Mouse (Mus musculus) liver, embryonic 16.5 days (tissue): ENCODE results near the gene Aox2. TPM values are rescaled to one million over a fixed set of nuclear protein-coding genes. Genes with fewer than 3 reads are reported as not detected.

Experiments used
- ATAC-seq: fragments of 200-750 bp; cut with Nextera tagmentation; 2 replicates; pipeline ENCODE4 v1.8.0; 2017; ENCODE audit warnings: low read depth, mild to moderate bottlenecking, moderate number of reproducible peaks, moderate library complexity
- H3K27ac ChIP-seq: fragments of 300-500 bp; sonication (generic); 2 replicates; pipeline ENCODE4 v1.5.1; 2014; ENCODE audit warnings: mild to moderate bottlenecking, low read length
- H3K27me3 ChIP-seq: fragments of 300-500 bp; sonication (generic); 2 replicates; pipeline ENCODE4 v1.6.1; 2014; ENCODE audit warnings: low read depth, low read length, mixed read lengths; ENCODE audit not compliant: control insufficient read depth, insufficient read depth
- H3K36me3 ChIP-seq: fragments of 300-500 bp; sonication (generic); 2 replicates; pipeline ENCODE4 v1.6.1; 2014; ENCODE audit warnings: mild to moderate bottlenecking; ENCODE audit not compliant: control insufficient read depth, insufficient read depth
- H3K4me1 ChIP-seq: fragments of 300-500 bp; sonication (generic); 2 replicates; pipeline ENCODE4 v1.6.1; 2014; ENCODE audit warnings: low read depth, low read length, mixed read lengths; ENCODE audit not compliant: control insufficient read depth
- H3K4me2 ChIP-seq: fragments of 300-500 bp; sonication (generic); 2 replicates; pipeline ENCODE4 v1.6.1; 2014; ENCODE audit warnings: low read depth, low read length, mixed read lengths
- H3K4me3 ChIP-seq: fragments of 300-500 bp; sonication (generic); 2 replicates; pipeline ENCODE4 v1.5.1; 2014; ENCODE audit warnings: low read depth, mild to moderate bottlenecking, low read length
- H3K9ac ChIP-seq: fragments of 300-500 bp; sonication (generic); 2 replicates; pipeline ENCODE4 v1.6.1; 2014; ENCODE audit warnings: low read depth, low read length
- H3K9me3 ChIP-seq: fragments of 300-500 bp; sonication (generic); replicated peaks from 2 replicates; pipeline ENCODE4 v1.6.1; 2016; ENCODE audit warnings: low read length; ENCODE audit not compliant: control insufficient read depth
- WGBS: fragments of 180-500 bp; shearing (Covaris S2); extraction: QIAGEN DNeasy Blood & Tissue Kit; methylation state at CpG from one replicate; pipeline ENCODE4 v1.1.7; 2014; ENCODE audit not compliant: insufficient replicate concordance; 5-methylcytosine and 5-hydroxymethylcytosine counted together
- polyA plus RNA-seq: library from polyadenylated mRNA; unstranded; fragments of >200 nt; fragmentation: Nextera tagmentation; extraction: Ambion mirVana; gene quantifications from 2 replicates; pipeline ENCODE4 v1.2.1, GENCODE M21; 2015

Aox2 gene
- polyA plus RNA-seq, 1 experiment from 2014 or later, result not detected

- Histone ChIP-seq H3K9ac (no peak overlapping the region), H3K4me1 (no peaks in the 10 kb centered on the region), H3K4me3 (no peak overlapping the region), H3K36me3 (no peaks in the 10 kb centered on the region), H3K4me2 (no peak overlapping the region), H3K9me3 (no peaks in the 10 kb centered on the region), H3K27me3 (no peaks in the 10 kb centered on the region), H3K27ac (no peak overlapping the region)
- ATAC-seq, result no peak
- 69% methylated on average over 4 of the region's 4 CpGs for WGBS
These were observed 2.3 kb downstream of the Aox2 start for GRCm38 (mm10) chr1:58280381-58280780.

DNA sequence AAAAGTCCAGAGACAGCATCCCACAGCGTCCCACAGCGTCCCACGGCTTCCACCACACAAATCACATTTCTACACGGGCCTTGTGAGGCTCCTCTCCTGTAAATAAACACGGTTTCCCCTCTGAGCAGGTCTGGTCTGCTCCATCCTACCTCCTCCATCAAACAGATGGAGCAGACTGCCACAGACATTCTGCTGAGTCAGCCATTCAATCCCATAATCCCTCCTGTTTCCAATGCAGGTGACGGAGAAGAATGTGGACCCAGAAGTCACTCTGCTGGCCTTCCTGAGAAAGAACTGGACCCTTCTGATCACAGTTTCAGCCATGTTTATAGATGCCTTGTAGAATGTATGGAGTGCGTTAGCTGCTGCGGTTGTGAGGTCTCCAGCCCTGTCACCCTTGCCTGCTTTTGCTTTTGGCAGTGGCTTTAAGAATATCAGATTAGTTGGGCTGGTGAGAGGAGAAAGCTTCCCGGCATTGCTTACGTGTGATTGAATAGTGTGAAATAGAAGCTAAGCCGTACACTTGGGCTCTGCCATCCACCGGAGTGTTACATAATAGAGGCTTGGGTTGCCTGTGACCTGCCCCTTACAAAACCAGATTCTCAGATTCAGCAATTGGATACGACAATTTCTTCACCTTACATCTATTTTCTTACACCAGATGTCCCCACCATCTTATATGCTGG, 3.0 kb downstream of the Aox2 start:
- Histone ChIP-seq H3K4me3 (no peak overlapping the region), H3K9ac (no peak overlapping the region), H3K4me1 (no peaks in the 10 kb centered on the region), H3K9me3 (no peaks in the 10 kb centered on the region), H3K36me3 (no peaks in the 10 kb centered on the region), H3K4me2 (no peak overlapping the region), H3K27me3 (no peaks in the 10 kb centered on the region), H3K27ac (no peak overlapping the region)
- 66% methylated on average over 13 of the region's 13 CpGs for WGBS
- no peak for ATAC-seq

DNA sequence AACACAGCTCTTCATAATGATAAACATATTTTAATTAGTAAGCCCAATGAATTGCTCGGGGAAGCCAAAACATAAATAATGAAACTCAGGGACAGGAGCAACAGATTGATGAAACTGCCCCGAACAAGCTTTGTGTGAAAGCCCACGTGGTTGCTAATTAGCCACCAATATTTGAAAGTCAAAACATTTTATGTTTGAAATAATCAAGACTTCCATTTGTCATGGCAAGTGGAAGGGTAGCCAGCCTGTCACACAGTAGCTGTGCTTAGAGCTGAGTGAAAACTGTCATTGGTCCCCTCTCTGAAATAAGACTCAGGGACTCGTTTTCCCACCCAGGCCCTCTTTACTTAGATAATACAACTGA, 3.5 kb downstream of the Aox2 start:
- Histone ChIP-seq H3K27ac (no peak overlapping the region), H3K4me1 (no peaks in the 10 kb centered on the region), H3K4me3 (no peak overlapping the region), H3K36me3 (no peaks in the 10 kb centered on the region), H3K9ac (no peak overlapping the region), H3K4me2 (no peak overlapping the region), H3K9me3 (no peaks in the 10 kb centered on the region), H3K27me3 (no peaks in the 10 kb centered on the region)
- no peak for ATAC-seq
- 63% methylated on average over 4 of the region's 4 CpGs for WGBS

- Histone ChIP-seq H3K4me1 (no peaks in the 10 kb centered on the region), H3K9me3 (no peaks in the 10 kb centered on the region), H3K27me3 (no peaks in the 10 kb centered on the region), H3K4me2 (no peak overlapping the region), H3K36me3 (no peaks in the 10 kb centered on the region), H3K4me3 (no peak overlapping the region), H3K9ac (no peak overlapping the region), H3K27ac (no peak overlapping the region)
- no peak for ATAC-seq
- WGBS, result 47% methylated on average over 7 of the region's 7 CpGs
These were observed 6.4 kb downstream of the Aox2 start for GRCm38 (mm10) chr1:58284505-58284904.

GRCm38 (mm10) chr1:58288091-58288490, 10.0 kb downstream of the Aox2 start:
- no peaks in the 10 kb centered on the region for H3K36me3 ChIP-seq
- no peak overlapping the region for H3K27ac ChIP-seq
- no peak for ATAC-seq
- no peaks in the 10 kb centered on the region for H3K4me1 ChIP-seq
- no peak overlapping the region for H3K9ac ChIP-seq
- H3K4me3 ChIP-seq, result no peak overlapping the region
- H3K9me3 ChIP-seq, result no peaks in the 10 kb centered on the region
- WGBS, result 55% methylated on average over 3 of the region's 3 CpGs
- no peaks in the 10 kb centered on the region for H3K27me3 ChIP-seq
- no peak overlapping the region for H3K4me2 ChIP-seq

DNA sequence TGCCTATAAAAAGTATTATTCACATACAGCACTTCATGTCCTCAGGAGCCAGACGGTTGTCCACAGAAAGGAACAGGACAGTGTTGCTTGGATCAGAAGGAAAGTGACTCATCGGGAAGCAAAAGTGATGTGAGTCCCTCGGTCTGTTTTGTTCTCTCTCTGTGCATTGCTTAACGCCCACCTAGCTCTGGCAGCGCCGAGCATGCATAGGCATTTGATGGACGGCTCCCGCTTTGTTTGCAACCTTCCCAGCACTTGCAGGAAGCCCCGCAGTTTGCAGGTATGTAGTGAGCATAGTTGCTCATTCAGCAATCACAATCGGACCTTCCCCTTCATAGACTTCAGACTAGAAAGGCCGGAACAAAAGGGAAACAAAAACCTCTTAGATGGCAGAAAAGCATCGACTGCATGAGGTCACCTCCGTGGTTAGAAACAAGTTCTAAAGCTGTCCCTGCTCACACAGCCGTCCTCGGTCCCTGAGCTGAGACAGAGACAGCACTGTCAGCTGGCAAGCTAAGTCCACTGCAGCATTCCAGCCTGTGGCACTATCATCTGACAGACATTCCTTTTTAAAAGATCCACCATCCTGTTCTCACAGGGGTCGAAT, 11.8 kb downstream of the Aox2 start:
- no peaks in the 10 kb centered on the region for H3K36me3 ChIP-seq
- no peak overlapping the region for H3K9ac ChIP-seq
- no peak overlapping the region for H3K4me3 ChIP-seq
- no peak overlapping the region for H3K4me2 ChIP-seq
- no peak for ATAC-seq
- no peaks in the 10 kb centered on the region for H3K27me3 ChIP-seq
- WGBS, result 37% methylated on average over 16 of the region's 16 CpGs
- H3K9me3 ChIP-seq, result no peaks in the 10 kb centered on the region
- H3K27ac ChIP-seq, result no peak overlapping the region
- no peaks in the 10 kb centered on the region for H3K4me1 ChIP-seq

DNA sequence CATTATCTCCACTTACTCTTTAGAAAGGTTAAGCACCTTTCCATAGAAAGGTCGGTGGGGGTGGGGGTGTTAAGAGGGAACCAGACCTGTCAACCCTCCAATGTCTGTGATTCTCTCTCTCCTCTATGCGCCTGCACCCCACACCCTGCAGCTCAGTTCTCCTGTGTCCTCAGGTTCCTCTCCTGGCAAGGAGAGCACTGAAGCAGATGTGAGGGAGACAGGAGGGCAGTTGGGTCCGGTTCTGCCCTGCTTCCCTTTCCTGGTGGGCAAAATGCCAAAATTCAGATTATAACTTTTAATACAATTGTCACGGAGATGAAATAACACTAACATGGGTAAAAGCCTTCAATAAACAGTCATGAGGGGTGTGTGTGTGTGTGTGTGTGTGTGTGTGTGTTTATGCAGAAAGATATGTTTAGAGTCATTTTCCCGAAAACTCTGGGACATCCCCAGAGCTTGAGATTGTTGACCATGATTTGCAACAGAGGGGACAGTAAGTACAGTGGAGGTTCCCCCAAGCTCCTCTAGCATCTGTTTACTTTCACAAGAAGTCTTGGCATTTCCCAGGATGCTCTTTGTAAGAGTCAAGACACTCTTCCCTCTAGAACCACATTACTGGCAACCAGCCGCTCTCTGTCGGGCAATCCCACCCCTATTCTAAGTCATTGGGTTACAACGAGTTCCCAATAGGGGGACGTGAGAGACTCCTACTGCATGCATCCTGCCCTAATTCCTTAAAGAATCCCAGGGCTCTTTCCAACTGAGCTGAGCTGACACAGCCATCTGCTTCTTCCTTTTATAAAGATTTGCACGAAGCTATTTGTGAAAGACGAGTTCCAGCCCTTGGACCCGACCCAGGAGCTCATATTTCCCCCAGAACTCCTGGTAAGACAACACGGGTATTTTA, 13.5 kb downstream of the Aox2 start:
- WGBS, result 57% methylated on average over 13 of the region's 13 CpGs
- Histone ChIP-seq H3K4me3 (no peak overlapping the region), H3K27ac (no peak overlapping the region), H3K36me3 (no peaks in the 10 kb centered on the region), H3K9me3 (no peaks in the 10 kb centered on the region), H3K4me1 (no peaks in the 10 kb centered on the region), H3K4me2 (no peak overlapping the region), H3K27me3 (no peaks in the 10 kb centered on the region), H3K9ac (no peak overlapping the region)
- ATAC-seq, result no peak

DNA sequence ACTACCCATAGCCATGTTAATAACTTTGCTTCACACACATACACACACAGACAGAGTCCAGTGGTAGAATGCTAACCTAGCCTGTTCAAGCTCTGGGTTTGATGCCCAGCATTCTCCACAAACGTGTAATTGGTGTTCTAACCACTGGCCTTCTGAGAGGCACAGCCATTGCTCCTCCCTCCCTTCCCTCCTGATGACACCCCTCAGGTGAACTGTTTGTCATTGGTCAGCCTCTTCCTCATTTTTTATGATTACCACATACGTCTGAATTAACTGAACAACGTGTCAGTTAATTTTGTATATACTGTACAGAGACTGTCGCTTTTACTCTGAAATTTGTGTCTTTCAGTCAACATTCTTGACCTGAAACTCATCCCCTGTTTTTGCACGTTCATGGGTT, 16.6 kb downstream of the Aox2 start:
- H3K9me3 ChIP-seq, result no peaks in the 10 kb centered on the region
- no peak for ATAC-seq
- H3K27ac ChIP-seq, result no peak overlapping the region
- no peak overlapping the region for H3K4me2 ChIP-seq
- no peaks in the 10 kb centered on the region for H3K4me1 ChIP-seq
- H3K36me3 ChIP-seq, result no peaks in the 10 kb centered on the region
- 47% methylated on average over 5 of the region's 5 CpGs for WGBS
- H3K27me3 ChIP-seq, result no peaks in the 10 kb centered on the region
- H3K4me3 ChIP-seq, result no peak overlapping the region
- H3K9ac ChIP-seq, result no peak overlapping the region

- no peaks in the 10 kb centered on the region for H3K4me1 ChIP-seq
- H3K9ac ChIP-seq, result no peak overlapping the region
- H3K27me3 ChIP-seq, result no peaks in the 10 kb centered on the region
- no peaks in the 10 kb centered on the region for H3K9me3 ChIP-seq
- no peak overlapping the region for H3K4me2 ChIP-seq
- no peak overlapping the region for H3K4me3 ChIP-seq
- 0 out of 2 replicates have a peak, but pooled peaks have one; percentile 11 for ATAC-seq
- H3K36me3 ChIP-seq, result no peaks in the 10 kb centered on the region
- H3K27ac ChIP-seq, result no peak overlapping the region
- WGBS, result 5% methylated on average over 7 of the region's 7 CpGs
These were observed 18.2 kb downstream of the Aox2 start for GRCm38 (mm10) chr1:58296278-58296677.
